Mouse (Mus musculus) thymus, postnatal 14 days (tissue): ENCODE results near the gene Ubxn7.
"Not testable (repeated sequence)": the region's sequence is repeated elsewhere in the genome, so short reads cannot be mapped to it uniquely, and the experiment has no call there.

Experiments used
- DNase-seq: peaks from one replicate; pipeline ENCODE4 v3.0.0; 2021

The Ubxn7 gene

GRCm38 (mm10) chr16:32332040-32332555 is at the start of gene Ubxn7:
Gene Ubxn7, plus strand, starts transcription at chr16:32332257.
- peak; percentile 99 for DNase-seq

- no peak for DNase-seq
Measured at GRCm38 (mm10) chr16:32282608-32283007, 49.4 kb upstream of the Ubxn7 start.

- no peak for DNase-seq
Measured at GRCm38 (mm10) chr16:32291821-32292220, 40.2 kb upstream of the Ubxn7 start.

- not testable (repeated sequence) for DNase-seq
Measured at GRCm38 (mm10) chr16:32299617-32300016, 32.4 kb upstream of the Ubxn7 start.

- no peak for DNase-seq
Measured at GRCm38 (mm10) chr16:32303046-32303445, 29.0 kb upstream of the Ubxn7 start.

GRCm38 (mm10) chr16:32303886-32304285 is 28.2 kb upstream of the Ubxn7 start:
- DNase-seq: no peak

GRCm38 (mm10) chr16:32311970-32312369 is 20.1 kb upstream of the Ubxn7 start:
- no peak for DNase-seq

- DNase-seq: no peak
Measured at GRCm38 (mm10) chr16:32312386-32312785, 19.7 kb upstream of the Ubxn7 start.

- no peak for DNase-seq
Measured at GRCm38 (mm10) chr16:32312859-32313258, 19.2 kb upstream of the Ubxn7 start.

- DNase-seq: no peak
Measured at GRCm38 (mm10) chr16:32316601-32317000, 15.5 kb upstream of the Ubxn7 start.

GRCm38 (mm10) chr16:32323953-32324352 is 8.1 kb upstream of the Ubxn7 start:
- no peak for DNase-seq

GRCm38 (mm10) chr16:32330876-32331670 is 984 bp upstream of the Ubxn7 start:
- DNase-seq: no peak

- DNase-seq: peak; percentile 61
Measured at GRCm38 (mm10) chr16:32332556-32333511, 777 bp downstream of the Ubxn7 start.

- DNase-seq: no peak
Measured at GRCm38 (mm10) chr16:32335146-32335545, 3.1 kb downstream of the Ubxn7 start.

GRCm38 (mm10) chr16:32336026-32336780 is 4.1 kb downstream of the Ubxn7 start:
- DNase-seq: no peak

GRCm38 (mm10) chr16:32337001-32337400 is 4.9 kb downstream of the Ubxn7 start:
- DNase-seq: no peak

- no peak for DNase-seq
Measured at GRCm38 (mm10) chr16:32340451-32340850, 8.4 kb downstream of the Ubxn7 start.

- peak; percentile 17 for DNase-seq
Measured at GRCm38 (mm10) chr16:32345521-32345920, 13.5 kb downstream of the Ubxn7 start.

- no peak for DNase-seq
Measured at GRCm38 (mm10) chr16:32350776-32351175, 18.7 kb downstream of the Ubxn7 start.

GRCm38 (mm10) chr16:32363530-32363929 is 31.5 kb downstream of the Ubxn7 start:
- DNase-seq: no peak

GRCm38 (mm10) chr16:32371351-32371750 is 39.3 kb downstream of the Ubxn7 start:
- DNase-seq: peak; percentile 56

GRCm38 (mm10) chr16:32379575-32379974 is 47.5 kb downstream of the Ubxn7 start:
- DNase-seq: no peak

- no peak for DNase-seq
Measured at GRCm38 (mm10) chr16:32382901-32383300, 50.8 kb downstream of the Ubxn7 start.
